9 mouse cellular contexts compared by ENCODE assay signal in genomic region chr17:3446191-3446950, GRCm38 (mm10).
A peak's percentile ranks its signal among the peaks of the same experiment; 100 is the strongest.
DNase-seq lines count a peak whose midpoint lies in the region; ATAC-seq and TF ChIP-seq lines count a peak whose summit lies in the region.
"Had no signal": no experiment of that assay in that cellular context is flagged by ENCODE, and none has a peak within 500 bp of the region (broad histone marks: within the 10 kb centered on the region; RNA-seq: fewer than 3 reads in every experiment).

No protein-coding gene starts in this region.

- no peak overlapping the region for H3K4me2 ChIP-seq in embryonic facial prominence, embryonic 11.5 days (ENCODE audit: low read depth, low read length)
- no peak overlapping the region for H3K4me2 ChIP-seq in midbrain, embryonic 14.5 days (ENCODE audit: low read length)
- no peak overlapping the region for H3K4me2 ChIP-seq in midbrain, embryonic 15.5 days

- no peaks in the 10 kb centered on the region for H3K36me3 ChIP-seq in embryonic facial prominence, embryonic 11.5 days (replicated peaks; ENCODE audit: control insufficient read depth, insufficient read depth, low read depth, low read length)
- peaks cover 7% of the 10 kb centered on the region for H3K36me3 ChIP-seq in embryonic facial prominence, embryonic 10.5 days (replicated peaks)
- no peaks in the 10 kb centered on the region for H3K36me3 ChIP-seq in midbrain, embryonic 14.5 days (ENCODE audit: control insufficient read depth, insufficient read depth, low read length)
- H3K36me3 ChIP-seq in midbrain, embryonic 15.5 days (replicated peaks): no peaks in the 10 kb centered on the region

- ATAC-seq in embryonic facial prominence, embryonic 11.5 days (replicated peaks; ENCODE audit: insufficient number of reproducible peaks, low FRiP score, low TSS enrichment, low read depth): no peak
- no peak for ATAC-seq in midbrain, embryonic 14.5 days (ENCODE audit: low FRiP score, low TSS enrichment)
- ATAC-seq in midbrain, embryonic 15.5 days (replicated peaks): no peak

- no peak overlapping the region for H3K4me3 ChIP-seq in embryonic facial prominence, embryonic 11.5 days (ENCODE audit: low read depth, low read length)
- no peak overlapping the region for H3K4me3 ChIP-seq in embryonic facial prominence, embryonic 10.5 days
- no peak overlapping the region for H3K4me3 ChIP-seq in midbrain, embryonic 14.5 days (replicated peaks; ENCODE audit: low read depth, low read length)
- H3K4me3 ChIP-seq in midbrain, embryonic 15.5 days: no peak overlapping the region
- no peak overlapping the region for H3K4me3 ChIP-seq in embryonic fibroblast, embryonic 13.5 days (ENCODE audit: insufficient read depth, low read length)
- H3K4me3 ChIP-seq in layer of hippocampus, adult 2 months: no peak overlapping the region
- H3K4me3 ChIP-seq: myocyte had no signal

- TF ChIP-seq CTCF in embryonic fibroblast, embryonic 13.5 days (IDR thresholded peaks at IDR 0.05; ENCODE audit: borderline replicate concordance, insufficient read depth, low read length): no peak
- peak; percentile 77 for TF ChIP-seq CTCF in layer of hippocampus, adult 2 months (conservative IDR thresholded peaks at IDR 0.05)

- DNase-seq in embryonic facial prominence, embryonic 11.5 days (ENCODE audit: low spot score): peak; percentile 75
- DNase-seq in embryonic facial prominence, embryonic 10.5 days (ENCODE audit: low spot score): no peak
- DNase-seq in midbrain, embryonic 14.5 days: peak; percentile 80
- peak; percentile 44 to 52 for DNase-seq in layer of hippocampus, adult 2 months (ENCODE audit: low spot score in 2 of 2)
- DNase-seq in natural killer cell, adult 2 months (ENCODE audit: low spot score in 2 of 2): no peak
- DNase-seq in thymus, postnatal 14 days: no peak

- WGBS in embryonic facial prominence, embryonic 11.5 days: 63% methylated on average over 8 of the region's 8 CpGs
- 63% methylated on average over 8 of the region's 8 CpGs for WGBS in embryonic facial prominence, embryonic 10.5 days
- 65% methylated on average over 8 of the region's 8 CpGs for whole genome bisulfite sequencing in midbrain, embryonic 14.5 days
- WGBS in midbrain, embryonic 15.5 days: 61% methylated on average over 8 of the region's 8 CpGs

- TF ChIP-seq POLR2A in embryonic fibroblast, embryonic 13.5 days (IDR thresholded peaks at IDR 0.05; ENCODE audit: low read depth, low read length): no peak

- no peaks in the 10 kb centered on the region for H3K4me1 ChIP-seq in embryonic facial prominence, embryonic 11.5 days (ENCODE audit: control insufficient read depth, insufficient read depth, low read length)
- H3K4me1 ChIP-seq in embryonic facial prominence, embryonic 10.5 days: peaks cover 11% of the 10 kb centered on the region
- no peaks in the 10 kb centered on the region for H3K4me1 ChIP-seq in midbrain, embryonic 14.5 days (ENCODE audit: control insufficient read depth, insufficient read depth, low read length)
- H3K4me1 ChIP-seq in midbrain, embryonic 15.5 days: no peaks in the 10 kb centered on the region; the same call in 1 of the 2 replicates
- peaks cover 27% of the 10 kb centered on the region for H3K4me1 ChIP-seq in embryonic fibroblast, embryonic 13.5 days (ENCODE audit: control insufficient read depth, insufficient read depth, low read length)

- no peak overlapping the region for H3K9ac ChIP-seq in embryonic facial prominence, embryonic 11.5 days (replicated peaks; ENCODE audit: low read length)
- H3K9ac ChIP-seq in midbrain, embryonic 14.5 days (replicated peaks; ENCODE audit: low read length): no peak overlapping the region
- no peak overlapping the region for H3K9ac ChIP-seq in midbrain, embryonic 15.5 days

- H3K9me3 ChIP-seq in embryonic facial prominence, embryonic 11.5 days (replicated peaks; ENCODE audit: control insufficient read depth, low read length): no peaks in the 10 kb centered on the region
- no peaks in the 10 kb centered on the region for H3K9me3 ChIP-seq in embryonic facial prominence, embryonic 10.5 days
- no peaks in the 10 kb centered on the region for H3K9me3 ChIP-seq in midbrain, embryonic 14.5 days (ENCODE audit: control insufficient read depth, low read length)
- H3K9me3 ChIP-seq in midbrain, embryonic 15.5 days: no peaks in the 10 kb centered on the region

- H3K27ac ChIP-seq in embryonic facial prominence, embryonic 11.5 days (replicated peaks; ENCODE audit: low read depth, low read length): no peak overlapping the region
- H3K27ac ChIP-seq in embryonic facial prominence, embryonic 10.5 days (replicated peaks): no peak overlapping the region
- H3K27ac ChIP-seq in midbrain, embryonic 14.5 days (replicated peaks; ENCODE audit: low read depth, low read length): no peak overlapping the region
- no peak overlapping the region for H3K27ac ChIP-seq in midbrain, embryonic 15.5 days
- peak overlapping the region; percentile 48 for H3K27ac ChIP-seq in embryonic fibroblast, embryonic 13.5 days (ENCODE audit: insufficient read depth, low read length)
- no peak overlapping the region for H3K27ac ChIP-seq in layer of hippocampus, adult 2 months

- no peaks in the 10 kb centered on the region for H3K27me3 ChIP-seq in embryonic facial prominence, embryonic 11.5 days (ENCODE audit: control insufficient read depth, insufficient read depth, low read length)
- no peaks in the 10 kb centered on the region for H3K27me3 ChIP-seq in embryonic facial prominence, embryonic 10.5 days (replicated peaks; ENCODE audit: low read depth, poor library complexity, severe bottlenecking)
- H3K27me3 ChIP-seq in midbrain, embryonic 14.5 days (ENCODE audit: control insufficient read depth, insufficient read depth, low read length): no peaks in the 10 kb centered on the region
- no peaks in the 10 kb centered on the region for H3K27me3 ChIP-seq in midbrain, embryonic 15.5 days (replicated peaks)

Comparison
In these comparisons a context has a peak if more than half of its experiments do, and no peak if none do; other contexts are left out.
1. DNase-seq: peak in embryonic facial prominence, embryonic 11.5 days (single experiment), midbrain, embryonic 14.5 days (single experiment) and layer of hippocampus, adult 2 months (2 of 2); none in embryonic facial prominence, embryonic 10.5 days (single experiment), natural killer cell, adult 2 months (0 of 2) and thymus, postnatal 14 days (single experiment).